Mouse (Mus musculus) megakaryocyte, adult 5-6 weeks (primary cell): ENCODE measurements around the gene Depdc5. TPM values are rescaled to one million over a fixed set of nuclear protein-coding genes. Genes with fewer than 3 reads are reported as not detected.
A peak's percentile ranks its signal among the peaks of the same experiment; 100 is the strongest.
"Not testable (repeated sequence)": the region's sequence is repeated elsewhere in the genome, so short reads cannot be mapped to it uniquely, and the experiment has no call there.

Source experiments
- ATAC-seq: 2 replicates; pipeline ENCODE4 v1.8.0; 2016; ENCODE audit warnings: mild to moderate bottlenecking, inconsistent platforms; ENCODE audit not compliant: poor library complexity, severe bottlenecking
- total RNA-seq, 2 experiments: library from RNA; stranded (forward) in 1 of 2; stranded (reverse) in 1 of 2; fragments of 153-499, 151-499 nt in 1 of 2; fragments of 221-1000, 200-1000 nt in 1 of 2; gene quantifications; 2 replicates each; pipeline versions ENCODE4 v1.2.3 to v1.2.4; 2015 to 2017

Depdc5 gene
- 23.2 and 27.1 TPM in 2 replicates for total RNA-seq (2015)
- total RNA-seq (2017), result 25.9 and 27.7 TPM in 2 replicates

DNA sequence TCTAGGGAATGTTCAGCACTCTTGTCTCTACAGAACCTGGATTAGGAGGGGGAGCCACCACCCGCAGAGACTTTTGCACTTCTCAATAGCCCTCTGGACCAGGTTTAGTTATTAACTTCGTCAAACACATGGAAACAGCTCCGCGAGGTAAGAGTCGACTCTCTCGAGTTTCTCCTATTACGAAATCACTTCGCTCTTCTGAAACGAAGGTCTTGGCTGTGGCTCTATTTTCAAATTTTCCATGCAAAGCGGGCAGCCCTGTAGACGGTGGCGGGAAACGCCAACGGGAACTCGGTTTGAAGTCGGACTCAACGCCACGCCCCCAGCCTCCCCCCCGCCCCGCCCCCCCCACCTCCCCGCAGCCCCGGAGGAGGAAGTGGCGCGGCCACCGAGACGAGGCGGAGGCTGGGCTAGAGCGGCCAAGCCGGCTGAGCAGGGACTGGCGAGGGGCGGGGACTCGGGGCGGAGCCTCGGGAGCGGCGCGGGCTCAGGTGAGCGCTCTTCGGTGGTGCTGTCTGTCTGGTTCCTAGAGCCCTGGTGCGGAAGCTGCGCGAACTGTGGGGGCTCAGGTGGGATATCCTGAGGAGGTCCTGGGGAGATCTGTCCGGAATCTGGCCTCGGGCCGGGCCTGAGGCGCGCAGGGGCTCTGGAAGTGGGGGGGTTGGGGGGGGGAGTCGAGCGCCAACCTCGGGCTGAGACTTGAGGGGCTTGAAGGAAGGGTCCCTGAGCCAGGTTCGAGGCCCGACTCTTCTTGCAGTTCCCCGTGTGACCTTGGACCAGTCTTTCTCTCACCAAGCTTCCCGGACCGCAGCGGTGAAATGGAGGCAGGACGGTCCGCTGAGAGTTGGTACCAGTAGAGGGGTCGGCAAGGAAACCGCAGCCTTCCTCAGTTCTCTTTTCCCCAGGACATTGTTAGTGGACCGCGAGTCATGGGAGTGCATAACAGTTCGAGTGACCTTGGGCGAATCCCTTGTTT lies at the start of gene Depdc5:
Depdc5 (plus strand) TSS at position 449 of the 976 bp plus-strand sequence.
- peak; percentile 100 for ATAC-seq

DNA sequence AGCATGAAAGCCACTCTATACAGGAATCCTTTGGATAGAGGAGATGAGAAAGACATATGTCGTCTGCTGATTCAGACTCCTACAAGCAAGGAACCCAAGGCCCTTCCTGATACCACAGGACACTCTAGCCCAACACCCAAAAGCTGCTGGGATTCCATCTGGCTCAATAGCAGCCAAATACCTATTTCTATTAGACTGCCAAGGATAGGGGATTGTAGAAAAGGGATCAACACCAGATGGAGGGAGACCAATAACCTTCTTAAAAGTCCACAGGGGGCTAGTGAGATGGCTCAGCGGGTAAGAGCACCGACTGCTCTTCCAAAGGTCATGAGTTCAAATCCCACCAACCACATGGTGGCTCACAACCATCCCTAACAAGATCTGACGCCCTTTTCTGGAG lies 48.1 kb upstream of the Depdc5 start:
- ATAC-seq, result no peak

DNA sequence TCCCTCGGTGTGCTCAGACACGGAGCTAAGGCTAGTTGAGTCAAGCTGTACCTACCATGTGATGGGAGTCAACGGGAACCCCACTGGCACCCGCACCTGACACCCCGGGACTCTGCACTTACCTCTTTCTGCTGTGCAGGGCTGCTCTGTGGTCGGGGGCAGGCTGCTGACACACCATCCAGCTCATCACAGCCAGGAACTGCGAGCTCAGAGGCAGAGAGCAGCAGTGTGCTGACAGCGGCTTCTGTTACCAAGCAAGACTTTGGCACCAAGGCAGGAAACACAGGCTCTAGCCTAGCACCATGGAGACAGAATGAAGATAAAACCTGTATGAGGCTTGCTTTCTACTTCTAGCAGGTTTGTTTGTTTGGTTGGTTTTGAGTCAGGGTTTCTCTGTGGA lies 43.0 kb upstream of the Depdc5 start:
- no peak for ATAC-seq

GRCm38 (mm10) chr5:32827009-32827408 lies 36.5 kb upstream of the Depdc5 start, which contains the start of gene Gm20671:
Gene Gm20671 (minus strand): TSS chr5:32827109.
- ATAC-seq, result no peak

DNA sequence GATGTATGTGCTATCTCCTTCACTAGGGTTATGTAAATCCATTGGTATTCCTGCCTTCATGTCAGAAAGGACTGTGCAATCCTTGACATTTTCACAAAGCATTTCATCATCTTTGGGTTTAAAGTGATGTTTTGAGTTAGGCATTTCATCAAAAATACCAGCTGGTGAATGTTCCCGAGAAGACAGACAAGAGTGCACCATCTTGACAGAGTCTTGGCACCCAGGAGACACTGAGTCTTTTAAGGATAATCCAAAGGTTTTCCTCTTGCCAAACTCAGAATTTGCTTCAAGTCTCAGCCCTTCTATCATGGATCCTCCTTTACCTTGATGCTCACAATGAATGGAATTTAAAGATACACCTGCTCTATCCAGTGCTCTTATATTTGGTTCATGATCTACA lies 34.7 kb upstream of the Depdc5 start:
- not testable (repeated sequence) for ATAC-seq

GRCm38 (mm10) chr5:32830054-32830453 lies 33.4 kb upstream of the Depdc5 start:
- no peak for ATAC-seq

- ATAC-seq, result no peak
Measured at GRCm38 (mm10) chr5:32834497-32834896, 29.0 kb upstream of the Depdc5 start.

DNA sequence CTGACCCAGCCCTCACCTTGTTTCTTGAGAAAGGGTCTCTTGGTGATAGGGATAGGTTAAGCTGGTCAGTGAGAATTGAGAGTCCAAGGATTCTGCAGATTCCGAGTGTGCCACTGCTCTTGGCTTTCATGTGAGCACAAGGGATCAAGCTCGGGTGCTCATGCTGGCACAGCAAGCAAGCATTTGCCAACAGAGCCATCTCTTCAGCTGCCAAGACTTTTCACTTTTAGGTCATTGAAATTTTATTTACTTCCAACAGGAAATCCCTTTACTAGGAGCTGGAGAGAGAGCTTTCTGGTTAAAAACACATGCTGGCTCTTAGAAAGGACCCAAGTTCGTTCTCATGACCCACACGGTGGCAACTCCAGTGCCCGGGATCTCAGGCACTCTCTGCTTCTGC lies 26.5 kb upstream of the Depdc5 start:
- no peak for ATAC-seq

GRCm38 (mm10) chr5:32840029-32840428 lies 23.5 kb upstream of the Depdc5 start:
- no peak for ATAC-seq

DNA sequence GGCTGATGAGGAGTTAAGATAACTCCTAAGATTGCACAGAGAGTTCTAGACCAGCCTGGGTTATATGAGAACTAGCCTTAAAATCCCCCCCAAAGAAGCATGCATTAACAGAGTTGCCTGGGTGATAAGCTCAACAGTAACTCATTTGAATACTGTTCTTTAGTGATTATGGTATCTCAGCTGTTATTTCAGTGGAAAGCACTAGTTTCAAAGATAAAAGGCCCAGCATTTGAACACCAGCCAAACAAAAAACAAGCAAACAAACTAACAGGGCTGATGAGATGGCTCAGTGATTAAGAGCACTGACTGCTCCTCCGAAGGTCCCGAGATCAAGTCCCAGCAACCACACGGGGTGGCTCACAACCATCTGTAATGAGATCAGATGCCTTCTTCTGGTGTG lies 14.3 kb upstream of the Depdc5 start:
- no peak for ATAC-seq

GRCm38 (mm10) chr5:32849580-32849979 lies 13.9 kb upstream of the Depdc5 start:
- not testable (repeated sequence) for ATAC-seq

DNA sequence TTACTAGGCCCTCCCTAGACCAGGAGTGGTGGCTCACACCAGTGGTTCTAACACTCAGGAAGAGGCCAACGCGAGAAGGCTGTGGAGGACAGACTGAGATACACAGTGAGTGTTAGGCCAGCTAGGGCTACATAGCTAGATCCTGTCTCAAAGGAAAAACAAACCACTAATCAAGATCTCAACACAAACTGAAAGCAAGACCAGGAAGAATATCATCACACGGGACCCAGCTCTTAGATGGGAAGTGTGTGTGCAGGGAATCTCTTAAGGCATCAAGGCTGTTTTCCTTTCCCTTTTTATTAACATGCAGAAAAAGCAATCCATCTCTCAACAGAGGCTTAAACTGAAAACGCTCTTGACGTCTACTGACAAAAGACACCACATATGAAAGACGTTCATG lies 11.5 kb upstream of the Depdc5 start:
- no peak for ATAC-seq

GRCm38 (mm10) chr5:32853731-32854507 lies 9.6 kb upstream of the Depdc5 start, which contains the start of gene Prr14l:
Gene Prr14l (minus strand): TSS chr5:32854256.
- ATAC-seq, result peak; percentile 100

- ATAC-seq, result no peak
Measured at GRCm38 (mm10) chr5:32854818-32855217, 8.7 kb upstream of the Depdc5 start.

GRCm38 (mm10) chr5:32855274-32855673 lies 8.2 kb upstream of the Depdc5 start:
- ATAC-seq, result not testable (repeated sequence)

DNA sequence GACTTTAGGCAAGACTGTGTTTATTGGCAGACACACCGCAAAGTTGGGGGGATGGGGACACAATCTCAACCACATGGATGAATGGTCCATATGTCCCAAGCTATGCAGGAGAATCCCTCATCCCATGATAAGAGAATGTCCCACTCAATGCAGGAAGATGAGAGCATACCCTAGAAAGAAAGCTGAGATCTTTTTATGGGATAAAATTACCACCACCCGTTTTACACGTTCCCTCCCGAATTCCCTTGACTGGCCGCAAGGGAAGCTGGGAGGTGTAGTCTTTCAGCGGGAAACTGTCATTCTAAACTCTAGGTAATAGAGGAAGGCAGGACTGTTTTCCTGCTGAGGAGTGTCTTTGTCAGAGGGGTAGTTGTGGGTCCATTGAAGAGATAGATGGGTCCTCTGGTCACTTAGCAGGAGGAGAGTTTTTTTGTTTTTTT lies 5.7 kb upstream of the Depdc5 start:
- ATAC-seq, result no peak

- no peak for ATAC-seq
Measured at GRCm38 (mm10) chr5:32861082-32861481, 2.4 kb upstream of the Depdc5 start.

DNA sequence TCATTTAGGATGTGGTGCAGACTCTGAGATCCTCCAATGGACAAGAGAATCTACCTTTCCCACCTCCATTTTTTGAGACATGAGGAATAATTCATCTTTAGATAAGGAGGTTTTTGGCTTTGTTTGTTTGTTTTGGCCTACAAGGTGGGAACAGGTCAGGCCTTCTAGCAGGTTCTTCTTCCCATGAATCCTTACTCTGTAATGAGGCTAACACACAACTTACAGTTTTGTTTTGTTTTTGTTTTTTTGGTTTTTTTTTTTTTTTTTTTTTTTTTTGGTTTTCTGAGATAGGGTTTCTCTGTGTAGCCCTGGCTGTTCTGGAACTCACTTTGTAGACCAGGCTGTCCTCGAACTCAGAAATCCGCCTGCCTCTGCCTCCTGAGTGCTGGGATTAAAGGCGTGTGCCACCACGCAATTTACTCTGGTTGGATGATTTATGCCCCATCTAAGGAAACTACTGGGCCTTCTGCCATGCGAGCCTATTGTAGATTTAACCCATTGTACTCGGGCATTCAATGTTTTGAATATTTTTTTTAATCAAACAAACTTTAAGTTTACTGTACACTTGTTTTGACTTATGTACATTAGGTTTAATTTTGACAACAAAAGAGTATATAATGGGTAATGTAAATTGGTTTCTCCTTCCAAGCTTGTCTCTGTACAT lies 900 bp upstream of the Depdc5 start:
- no peak for ATAC-seq

DNA sequence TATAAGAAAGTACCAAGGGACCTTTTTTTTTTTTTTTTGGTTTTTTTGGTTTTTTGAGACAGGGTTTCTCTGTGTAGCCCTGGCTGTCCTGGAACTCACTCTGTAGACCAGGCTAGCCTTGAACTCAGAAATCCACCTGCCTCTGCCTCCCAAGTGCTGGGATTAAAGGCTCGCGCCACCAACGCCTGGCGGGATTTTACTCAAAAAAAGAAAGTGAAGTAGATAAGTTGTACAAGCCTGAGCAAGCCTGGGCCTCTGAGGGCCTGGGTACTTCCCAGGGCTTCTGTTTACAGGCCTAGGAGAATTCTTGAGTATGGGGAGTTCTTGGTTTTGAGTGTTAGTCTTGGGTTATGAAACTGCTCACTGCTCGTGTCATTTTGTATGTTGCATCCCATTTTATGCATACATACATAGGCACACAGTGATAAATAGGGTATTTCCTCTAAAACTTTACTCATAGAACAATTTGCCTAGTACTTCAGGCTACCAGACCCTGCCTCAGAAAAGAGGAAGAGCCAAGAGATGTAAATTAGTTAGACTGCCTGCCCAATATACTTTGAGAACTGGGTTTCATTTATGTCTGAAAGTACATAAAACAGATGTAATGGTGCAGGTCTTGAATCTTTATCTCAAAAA lies 6.0 kb downstream of the Depdc5 start:
- ATAC-seq, result no peak

DNA sequence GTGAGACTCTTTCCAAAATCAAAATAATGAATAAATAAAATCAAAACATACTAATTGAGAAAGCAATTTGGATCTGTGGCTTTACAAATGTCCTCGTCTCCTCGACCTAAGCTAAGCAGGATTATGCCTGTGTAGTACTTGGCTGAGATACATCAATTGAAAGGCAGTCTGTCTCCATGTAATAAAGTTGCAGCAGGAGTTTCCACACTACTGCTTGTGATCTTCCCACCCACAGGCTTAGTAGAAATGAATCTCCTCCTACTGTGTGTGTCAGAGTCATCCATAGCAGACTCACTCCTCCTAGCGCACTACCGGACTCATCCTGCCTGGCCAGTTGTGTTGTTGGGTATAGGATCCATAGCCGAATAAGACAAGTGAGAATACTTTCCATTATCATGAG lies 8.8 kb downstream of the Depdc5 start:
- no peak for ATAC-seq
